Mouse (Mus musculus): ENCODE results near the gene Haus6. TPM values are rescaled to one million over a fixed set of nuclear protein-coding genes. Genes with fewer than 3 reads are reported as not detected.
A peak's percentile ranks its signal among the peaks of the same experiment; 100 is the strongest.

Gene Haus6
- total RNA-seq, 2 experiments from 2014 or later = 14.1 to 15.7 TPM

DNA sequence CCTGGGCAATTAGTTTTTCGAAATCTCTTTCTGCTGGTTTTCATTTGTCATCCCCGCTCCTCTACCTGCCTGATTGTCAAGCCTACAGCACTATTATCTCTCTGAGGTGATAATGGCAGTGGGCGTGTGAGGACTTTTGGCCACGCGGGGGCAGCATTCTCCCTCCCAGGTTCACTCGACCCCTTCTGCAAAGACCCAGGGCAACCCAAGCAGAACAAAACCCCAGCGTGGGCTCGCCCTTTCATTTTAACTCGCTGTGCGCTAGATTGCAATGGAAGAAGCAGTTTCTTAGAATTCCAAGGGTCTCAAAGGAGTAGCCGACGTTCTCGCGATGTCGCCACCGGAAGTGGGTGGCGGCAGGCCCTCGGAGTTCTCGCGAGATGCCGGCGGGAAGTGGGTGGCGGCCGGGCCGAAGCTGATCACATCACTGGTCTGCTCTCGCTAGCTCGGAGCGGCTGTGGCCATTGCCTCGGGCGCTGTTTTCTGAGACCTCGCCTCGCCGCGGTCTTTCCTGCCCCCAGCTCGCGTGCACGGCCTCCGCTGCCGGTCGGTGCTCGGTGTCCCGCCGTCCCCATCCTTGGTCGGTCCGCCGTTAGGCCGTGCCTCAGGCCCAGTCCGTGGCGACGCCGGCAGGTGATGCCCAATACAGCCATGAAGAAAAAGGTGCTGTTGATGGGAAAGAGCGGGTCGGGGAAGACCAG lies 36.4 kb downstream of the Haus6 start, which contains the start of gene Rraga:
Gene Rraga (plus strand): TSS at position 386 of the 701 bp plus-strand sequence.
- peak; percentile 89 to 92 for DNase-seq (ENCODE audit: low spot score in 2 of 2)

DNA sequence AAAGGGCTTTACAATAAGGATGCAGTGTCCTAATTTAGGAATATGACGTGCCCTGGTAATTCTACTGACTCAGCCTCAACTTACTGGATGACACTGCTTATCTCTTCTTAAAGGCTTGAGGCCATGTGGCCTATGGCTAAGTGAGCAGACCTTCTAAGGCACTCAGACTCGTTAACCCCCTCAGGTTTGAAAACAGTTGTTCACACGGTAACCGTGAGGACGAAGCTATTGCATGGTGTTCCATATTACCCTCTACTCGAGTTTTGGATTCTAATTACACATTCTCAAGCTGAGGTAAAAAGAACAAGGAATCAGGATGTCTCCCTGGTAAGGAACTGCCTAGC lies 36.9 kb downstream of the Haus6 start:
- no peak for DNase-seq (ENCODE audit: low spot score in 2 of 2)

GRCm38 (mm10) chr4:86561061-86561460 lies 50.8 kb downstream of the Haus6 start:
- DNase-seq (ENCODE audit: low spot score in 2 of 2) = no peak

DNA sequence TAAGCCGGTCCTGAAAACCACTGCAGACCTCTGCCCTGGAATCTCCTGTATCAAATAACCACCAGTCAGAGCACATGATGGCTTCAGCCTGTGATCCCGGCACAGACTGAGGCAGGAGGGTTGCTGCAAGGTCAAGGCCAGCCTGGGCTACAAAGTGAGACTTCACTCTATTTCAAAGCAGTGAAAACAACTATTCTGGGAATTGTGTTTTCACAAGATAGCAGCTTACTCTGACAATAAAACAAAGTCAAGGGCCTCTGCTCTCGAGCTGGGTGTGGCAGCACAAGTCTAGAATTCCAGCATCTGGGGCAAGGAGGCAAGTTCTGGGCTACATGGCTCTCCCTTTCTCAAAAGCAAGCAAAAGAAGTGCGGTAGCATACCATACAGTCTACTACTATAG lies 52.8 kb downstream of the Haus6 start:
- DNase-seq (ENCODE audit: low spot score in 2 of 2) = no peak

- DNase-seq (ENCODE audit: low spot score in 2 of 2) = no peak
Observed at GRCm38 (mm10) chr4:86558228-86558627, 53.6 kb downstream of the Haus6 start, which contains the start of gene Saxo1. Gene Saxo1 (minus strand): TSS chr4:86558328.

DNA sequence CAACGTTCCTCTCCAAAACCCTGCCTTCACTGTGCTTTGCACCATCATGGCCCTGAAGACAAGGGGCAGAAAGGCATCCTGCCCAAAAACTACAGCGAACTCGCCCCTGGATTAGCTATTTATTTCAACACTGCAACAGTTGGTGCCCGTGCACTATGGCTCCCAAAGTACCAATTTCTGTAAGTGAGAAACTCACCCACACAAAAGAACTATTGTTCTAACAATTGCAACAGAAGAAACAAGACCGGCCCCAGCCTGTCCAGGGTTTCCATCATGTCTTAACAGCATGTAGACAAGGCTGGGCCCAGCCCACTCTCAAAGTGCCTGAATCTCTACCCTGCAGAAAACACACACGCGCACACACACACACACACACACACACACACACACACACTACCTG lies 54.5 kb downstream of the Haus6 start:
- no peak for DNase-seq (ENCODE audit: low spot score in 2 of 2)

DNA sequence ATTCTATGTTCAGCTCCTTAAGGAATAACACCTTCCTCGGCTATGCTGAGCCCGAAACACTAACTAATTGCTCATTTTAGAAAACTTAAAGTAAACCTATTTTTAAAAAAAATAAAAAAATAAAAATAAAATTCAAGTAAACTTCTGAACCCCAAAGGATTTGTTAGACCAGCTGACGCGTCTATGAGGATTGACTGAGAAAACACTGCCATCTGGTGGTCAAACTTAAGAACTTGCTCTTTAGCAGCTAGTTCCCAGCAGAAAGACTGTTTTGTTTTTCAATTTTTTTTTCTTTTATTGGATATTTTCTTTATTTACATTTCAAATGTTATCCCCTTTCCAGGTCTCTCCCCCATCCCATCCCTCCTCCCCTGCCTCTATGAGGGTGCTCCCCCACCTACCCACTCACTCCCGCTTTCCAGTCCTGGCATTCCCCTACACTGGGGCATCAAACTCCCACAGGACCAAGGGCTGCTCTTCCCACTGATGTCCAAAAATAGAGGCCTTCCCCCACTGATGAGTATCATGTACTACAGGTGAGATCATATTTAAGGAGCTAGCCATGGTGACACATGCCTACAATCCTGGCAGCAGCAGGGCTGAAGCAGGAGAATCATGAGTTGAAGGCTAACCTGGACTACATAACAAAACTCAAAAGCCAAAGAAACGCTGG lies 56.7 kb downstream of the Haus6 start:
- no peak for DNase-seq (ENCODE audit: low spot score in 2 of 2)

GRCm38 (mm10) chr4:86548332-86548731 lies 63.5 kb downstream of the Haus6 start:
- no peak for DNase-seq (ENCODE audit: low spot score in 2 of 2)

DNA sequence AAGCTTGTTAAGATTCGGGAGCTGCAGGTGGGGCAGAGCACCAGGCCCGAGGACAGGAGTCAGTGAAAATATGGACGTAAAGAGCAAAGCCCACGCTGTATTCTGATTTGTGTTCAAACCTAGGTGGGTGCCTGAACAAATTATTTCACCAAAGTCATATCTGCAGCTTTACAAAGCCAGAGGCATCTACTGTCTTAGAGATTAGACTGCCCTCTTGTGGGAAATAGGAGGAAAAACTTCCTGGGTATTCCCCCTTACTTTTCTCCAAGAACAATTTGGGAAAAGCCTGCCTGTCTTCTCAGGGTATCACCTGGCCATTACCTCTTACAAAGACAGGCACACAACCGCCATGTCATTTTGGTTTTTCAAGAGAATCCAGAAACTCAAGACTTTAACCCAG lies 66.2 kb downstream of the Haus6 start:
- DNase-seq (ENCODE audit: low spot score in 2 of 2) = no peak

- DNase-seq (ENCODE audit: low spot score in 2 of 2) = no peak
Observed at GRCm38 (mm10) chr4:86543999-86544398, 67.9 kb downstream of the Haus6 start.

GRCm38 (mm10) chr4:86541573-86541972 lies 70.3 kb downstream of the Haus6 start:
- no peak for DNase-seq (ENCODE audit: low spot score in 2 of 2)

- DNase-seq (ENCODE audit: low spot score in 2 of 2) = no peak
Observed at GRCm38 (mm10) chr4:86538936-86539335, 72.9 kb downstream of the Haus6 start.

GRCm38 (mm10) chr4:86537972-86538371 lies 73.9 kb downstream of the Haus6 start:
- no peak for DNase-seq (ENCODE audit: low spot score in 2 of 2)

GRCm38 (mm10) chr4:86534091-86534481 lies 77.8 kb downstream of the Haus6 start:
- no peak for DNase-seq (ENCODE audit: low spot score in 2 of 2)

DNA sequence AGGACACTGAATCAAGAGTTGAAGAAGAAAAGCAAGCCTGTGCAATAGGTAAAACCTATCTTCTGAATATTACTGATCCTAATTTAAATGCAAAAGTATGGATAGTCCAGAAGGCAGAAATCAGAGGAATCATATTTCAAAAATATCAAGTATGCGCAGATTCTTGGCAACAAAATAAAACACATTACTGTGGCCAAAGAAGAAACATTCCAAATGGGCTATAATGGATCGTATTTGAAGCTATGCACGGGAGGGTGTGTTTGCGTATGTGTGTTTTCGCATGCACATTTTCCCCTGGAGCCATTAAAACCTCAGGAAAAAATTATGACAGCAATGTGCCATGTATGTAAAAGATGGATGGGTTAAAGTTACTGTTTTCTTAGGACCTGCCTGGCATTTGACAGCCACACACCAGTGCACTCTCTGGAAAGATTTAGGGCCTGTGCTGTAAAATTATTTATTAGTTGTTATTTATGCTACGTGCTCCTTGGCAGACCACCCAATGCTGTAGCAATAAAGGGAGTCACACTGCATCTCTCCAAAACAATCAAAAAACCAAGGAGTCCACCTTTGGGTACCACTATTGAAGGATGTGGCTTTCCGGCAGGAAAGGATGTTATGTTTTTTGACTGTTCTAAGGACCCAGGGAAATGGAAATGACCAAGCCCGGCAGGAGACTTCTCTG lies 78.3 kb downstream of the Haus6 start:
- no peak for DNase-seq (ENCODE audit: low spot score in 2 of 2)

GRCm38 (mm10) chr4:86529161-86529560 lies 82.7 kb downstream of the Haus6 start:
- DNase-seq (ENCODE audit: low spot score in 2 of 2) = no peak

Other genes with a start within 250 kb of the Haus6 start
- not detected for gene Saxo1, start 53.7 kb downstream of the Haus6 start, total RNA-seq (2021)
- gene Rraga, start 36.4 kb downstream of the Haus6 start, total RNA-seq (2021) = 10 to 100 TPM; 97.7 to 98.9 TPM
- 100 to 1,000 TPM; 209 to 264 TPM for gene Plin2, start 58.0 kb upstream of the Haus6 start, total RNA-seq (2021)
- gene Dennd4c, start 136.5 kb upstream of the Haus6 start, total RNA-seq (2021) = 10 to 100 TPM; 44.4 to 46.0 TPM
- 1,000 to 10,000 TPM; 1,162 to 1,195 TPM for gene Rps6, start 245.4 kb upstream of the Haus6 start, total RNA-seq (2021)